ENCODE assay signal across 8 mouse cellular contexts in genomic region chr2:155515941-155516340, GRCm38 (mm10). TPM values are rescaled to one million over a fixed set of nuclear protein-coding genes. Genes with fewer than 3 reads are reported as not detected.
DNase-seq lines count a peak whose midpoint lies in the region; ATAC-seq and TF ChIP-seq lines count a peak whose summit lies in the region.

No protein-coding gene starts in this region.

- ATAC-seq in midbrain, embryonic 14.5 days (ENCODE audit: low FRiP score, low TSS enrichment) = no peak
- no peak for ATAC-seq in midbrain, embryonic 15.5 days (replicated peaks)
- no peak for ATAC-seq in limb, embryonic 14.5 days (ENCODE audit: low FRiP score, low read depth)
- ATAC-seq in activated CD4-positive, CD25-positive, alpha-beta regulatory T cell, adult 4 months = no peak

- no peak overlapping the region for H3K27ac ChIP-seq in midbrain, embryonic 14.5 days (replicated peaks; ENCODE audit: low read depth, low read length)
- H3K27ac ChIP-seq in midbrain, embryonic 15.5 days = no peak overlapping the region
- H3K27ac ChIP-seq in limb, embryonic 14.5 days (replicated peaks; ENCODE audit: low read depth, low read length) = no peak overlapping the region

- H3K4me3 ChIP-seq in midbrain, embryonic 14.5 days (replicated peaks; ENCODE audit: low read depth, low read length) = no peak overlapping the region
- H3K4me3 ChIP-seq in midbrain, embryonic 15.5 days = no peak overlapping the region
- H3K4me3 ChIP-seq in limb, embryonic 14.5 days (replicated peaks; ENCODE audit: low read length) = no peak overlapping the region

- no peaks in the 10 kb centered on the region for H3K36me3 ChIP-seq in midbrain, embryonic 14.5 days (ENCODE audit: control insufficient read depth, insufficient read depth, low read length)
- H3K36me3 ChIP-seq in midbrain, embryonic 15.5 days (replicated peaks) = no peaks in the 10 kb centered on the region
- no peaks in the 10 kb centered on the region for H3K36me3 ChIP-seq in limb, embryonic 14.5 days (ENCODE audit: control insufficient read depth, insufficient read depth, low read length)

- no peaks in the 10 kb centered on the region for H3K9me3 ChIP-seq in midbrain, embryonic 14.5 days (ENCODE audit: control insufficient read depth, low read length)
- no peaks in the 10 kb centered on the region for H3K9me3 ChIP-seq in midbrain, embryonic 15.5 days
- no peaks in the 10 kb centered on the region for H3K9me3 ChIP-seq in limb, embryonic 14.5 days (ENCODE audit: control insufficient read depth, low read length)

- H3K4me2 ChIP-seq in midbrain, embryonic 14.5 days (ENCODE audit: low read length) = no peak overlapping the region
- H3K4me2 ChIP-seq in midbrain, embryonic 15.5 days = no peak overlapping the region
- H3K4me2 ChIP-seq in limb, embryonic 14.5 days (replicated peaks; ENCODE audit: low read depth, low read length, severe bottlenecking) = no peak overlapping the region

- TF ChIP-seq POLR2A in limb, embryonic 14.5 days (IDR thresholded peaks at IDR 0.05; ENCODE audit: borderline replicate concordance, extremely low read depth, insufficient read depth, insufficient read length) = no peak

- peak; percentile 87 for DNase-seq in midbrain, embryonic 14.5 days
- DNase-seq in adipocyte (ENCODE audit: low spot score) = peak; percentile 76
- peak; percentile 89 for DNase-seq in embryo, embryonic 10.5 days (ENCODE audit: low spot score)
- peak; percentile 37 for DNase-seq in hindlimb bud, embryonic 11.5 days (ENCODE audit: extremely low spot score, low read depth, low spot score)
- DNase-seq in limb, embryonic 14.5 days (ENCODE audit: low spot score) = peak; percentile 53
- DNase-seq in right cerebral cortex, adult 2 months (ENCODE audit: low spot score in 2 of 2) = peak; percentile 86 to 87

- H3K4me1 ChIP-seq in midbrain, embryonic 14.5 days (ENCODE audit: control insufficient read depth, insufficient read depth, low read length) = peaks cover 23% of the 10 kb centered on the region
- H3K4me1 ChIP-seq in midbrain, embryonic 15.5 days = peaks cover 43% of the 10 kb centered on the region
- peaks cover 7% of the 10 kb centered on the region; the same call in 1 of the 2 replicates for H3K4me1 ChIP-seq in limb, embryonic 14.5 days (ENCODE audit: control insufficient read depth, insufficient read depth, low read length)

- H3K9ac ChIP-seq in midbrain, embryonic 14.5 days (replicated peaks; ENCODE audit: low read length) = no peak overlapping the region
- H3K9ac ChIP-seq in midbrain, embryonic 15.5 days = no peak overlapping the region
- H3K9ac ChIP-seq in limb, embryonic 14.5 days (ENCODE audit: low read depth, low read length, severe bottlenecking) = no peak overlapping the region

- no peaks in the 10 kb centered on the region for H3K27me3 ChIP-seq in midbrain, embryonic 14.5 days (ENCODE audit: control insufficient read depth, insufficient read depth, low read length)
- no peaks in the 10 kb centered on the region for H3K27me3 ChIP-seq in midbrain, embryonic 15.5 days (replicated peaks)
- H3K27me3 ChIP-seq in limb, embryonic 14.5 days (ENCODE audit: control insufficient read depth, insufficient read depth, low read length) = 0 out of 2 replicates have a peak, but pooled peaks cover 3% of the 10 kb centered on the region

- 12% methylated on average over 1 of the region's 1 CpGs for WGBS in midbrain, embryonic 14.5 days
- 3% methylated on average over 1 of the region's 1 CpGs for WGBS in midbrain, embryonic 15.5 days
- 0% methylated on average over 1 of the region's 1 CpGs for WGBS in limb, embryonic 14.5 days

RNA-seq across cellular contexts. Expression of gene Acss2, which starts 1.8 kb away (rescaled TPM):
- polyA plus RNA-seq in midbrain, embryonic 14.5 days (2014; fragmentation: Nextera tagmentation; extraction: Ambion mirVana) = 22.4 and 25.7 TPM in 2 replicates
- polyA plus RNA-seq in midbrain, embryonic 15.5 days (2015; fragmentation: Nextera tagmentation; extraction: Ambion mirVana) = 28.0 and 28.9 TPM in 2 replicates
- 13.3 and 14.8 TPM in 2 replicates for polyA plus RNA-seq in limb, embryonic 14.5 days (2012; rRNA removed)
- polyA plus RNA-seq in limb, embryonic 14.5 days (2014; fragmentation: Nextera tagmentation; extraction: Ambion mirVana) = 15.0 and 15.8 TPM in 2 replicates
- polyA plus RNA-seq in activated CD4-positive, CD25-positive, alpha-beta regulatory T cell, adult 4 months (2017; shearing (Covaris generic)) = 10 to 100 TPM; 13.9 to 16.4 TPM

RNA-seq across cellular contexts. Expression of gene Ggt7, which starts 2.1 kb away (rescaled TPM):
- polyA plus RNA-seq in midbrain, embryonic 14.5 days (2014; fragmentation: Nextera tagmentation; extraction: Ambion mirVana) = 41.1 and 43.2 TPM in 2 replicates
- polyA plus RNA-seq in midbrain, embryonic 15.5 days (2015; fragmentation: Nextera tagmentation; extraction: Ambion mirVana) = 79.4 and 81.0 TPM in 2 replicates
- 18.0 and 32.5 TPM in 2 replicates for polyA plus RNA-seq in limb, embryonic 14.5 days (2012; rRNA removed)
- 3.7 and 4.4 TPM in 2 replicates for polyA plus RNA-seq in limb, embryonic 14.5 days (2014; fragmentation: Nextera tagmentation; extraction: Ambion mirVana)
- polyA plus RNA-seq in activated CD4-positive, CD25-positive, alpha-beta regulatory T cell, adult 4 months (2017; shearing (Covaris generic)) = 1 to 10 TPM; 4.6 to 8.2 TPM

RNA-seq across cellular contexts. Expression of gene Ncoa6, which starts 42.2 kb away (rescaled TPM):
- 36.6 and 41.5 TPM in 2 replicates for polyA plus RNA-seq in midbrain, embryonic 14.5 days (2014; fragmentation: Nextera tagmentation; extraction: Ambion mirVana)
- polyA plus RNA-seq in midbrain, embryonic 15.5 days (2015; fragmentation: Nextera tagmentation; extraction: Ambion mirVana) = 26.1 and 28.9 TPM in 2 replicates
- polyA plus RNA-seq in limb, embryonic 14.5 days (2012; rRNA removed) = 45.4 and 54.2 TPM in 2 replicates
- polyA plus RNA-seq in limb, embryonic 14.5 days (2014; fragmentation: Nextera tagmentation; extraction: Ambion mirVana) = 26.9 and 31.1 TPM in 2 replicates
- polyA plus RNA-seq in activated CD4-positive, CD25-positive, alpha-beta regulatory T cell, adult 4 months (2017; shearing (Covaris generic)) = 10 to 100 TPM; 13.0 to 13.8 TPM

Comparison
In these comparisons a context has a peak if more than half of its experiments do, and no peak if none do; other contexts are left out.
1. DNase-seq: peak in every context shown above with its lines; median percentile 89 in embryo, embryonic 10.5 days; 87 in midbrain, embryonic 14.5 days; 86 in right cerebral cortex, adult 2 months; 76 in adipocyte; 53 in limb, embryonic 14.5 days; 37 in hindlimb bud, embryonic 11.5 days.